Mouse (Mus musculus): ENCODE data around the gene Fam184b.

Fam184b gene

GRCm38 (mm10) chr5:45510071-45510470 lies 129.3 kb downstream of the Fam184b start:
- DNase-seq, result no peak

GRCm38 (mm10) chr5:45497564-45497963 lies 141.8 kb downstream of the Fam184b start:
- no peak for DNase-seq

GRCm38 (mm10) chr5:45496930-45497550 lies 142.4 kb downstream of the Fam184b start:
- DNase-seq, result peak; percentile 23 to 58

GRCm38 (mm10) chr5:45496479-45496878 lies 142.9 kb downstream of the Fam184b start:
- no peak for DNase-seq

GRCm38 (mm10) chr5:45496042-45496441 lies 143.4 kb downstream of the Fam184b start:
- no peak for DNase-seq

- DNase-seq, result no peak
Measured at GRCm38 (mm10) chr5:45495429-45495975, 143.9 kb downstream of the Fam184b start.

- DNase-seq, result peak in 1 of 2 experiments; percentile 21
Measured at GRCm38 (mm10) chr5:45494093-45494755, 145.2 kb downstream of the Fam184b start.

GRCm38 (mm10) chr5:45493191-45494092 lies 146.0 kb downstream of the Fam184b start, which contains the start of gene Lap3:
TSS of gene Lap3 (plus strand) at chr5:45493374.
- DNase-seq, result peak; percentile 100

GRCm38 (mm10) chr5:45491776-45492175 lies 147.6 kb downstream of the Fam184b start:
- peak in 1 of 2 experiments; percentile 27 for DNase-seq

- DNase-seq, result no peak
Measured at GRCm38 (mm10) chr5:45483654-45484053, 155.8 kb downstream of the Fam184b start.

- DNase-seq, result no peak
Measured at GRCm38 (mm10) chr5:45482607-45483006, 156.8 kb downstream of the Fam184b start.

- DNase-seq, result no peak
Measured at GRCm38 (mm10) chr5:45481125-45481524, 158.3 kb downstream of the Fam184b start.

GRCm38 (mm10) chr5:45480066-45480465 lies 159.3 kb downstream of the Fam184b start:
- DNase-seq, result no peak

All from kidney, postnatal 25 days (tissue).